Mouse (Mus musculus) megakaryocyte progenitor cell, adult 5-6 weeks (primary cell): ENCODE measurements around the gene Vsir. TPM values are rescaled to one million over a fixed set of nuclear protein-coding genes. Genes with fewer than 3 reads are reported as not detected.

ENCODE experiments used
- total RNA-seq, 2 experiments: library from RNA; stranded (forward) in 1 of 2; stranded (reverse) in 1 of 2; fragments of 157-497, 149-512 nt in 1 of 2; fragments of 200-1000 nt in 1 of 2; gene quantifications; 2 replicates each; pipeline versions ENCODE4 v1.2.3 to v1.2.4; 2015 to 2017

Gene Vsir
- total RNA-seq, 2 experiments from 2014 or later: 43.4 to 123 TPM

Other genes with a start within 250 kb of the Vsir start
- gene Spock2, start 240.6 kb upstream of the Vsir start, total RNA-seq (2015): 0.02 TPM in 1 of 2 replicates, not detected in the other
- not detected in 2 replicates for gene Spock2, start 240.6 kb upstream of the Vsir start, total RNA-seq (2017)
- not detected in 2 replicates for gene Chst3, start 127.6 kb upstream of the Vsir start, total RNA-seq (2015)
- gene Chst3, start 127.6 kb upstream of the Vsir start, total RNA-seq (2017): not detected in 2 replicates
- gene Psap, start 69.2 kb upstream of the Vsir start, total RNA-seq (2015): 173 and 221 TPM in 2 replicates
- 222 and 258 TPM in 2 replicates for gene Psap, start 69.2 kb upstream of the Vsir start, total RNA-seq (2017)
- gene Gm17455, start 52.9 kb downstream of the Vsir start, total RNA-seq (2015): 0.29 TPM in 1 of 2 replicates, not detected in the other
- gene Gm17455, start 52.9 kb downstream of the Vsir start, total RNA-seq (2017): not detected in 2 replicates